Mouse (Mus musculus) right cerebral cortex, adult 18-20 months (tissue): ENCODE results near the gene Usp46.

Source experiments
- DNase-seq: peaks from one replicate; pipeline ENCODE4 v3.0.0; 2022; ENCODE audit warnings: mixed read lengths

The Usp46 gene

DNA sequence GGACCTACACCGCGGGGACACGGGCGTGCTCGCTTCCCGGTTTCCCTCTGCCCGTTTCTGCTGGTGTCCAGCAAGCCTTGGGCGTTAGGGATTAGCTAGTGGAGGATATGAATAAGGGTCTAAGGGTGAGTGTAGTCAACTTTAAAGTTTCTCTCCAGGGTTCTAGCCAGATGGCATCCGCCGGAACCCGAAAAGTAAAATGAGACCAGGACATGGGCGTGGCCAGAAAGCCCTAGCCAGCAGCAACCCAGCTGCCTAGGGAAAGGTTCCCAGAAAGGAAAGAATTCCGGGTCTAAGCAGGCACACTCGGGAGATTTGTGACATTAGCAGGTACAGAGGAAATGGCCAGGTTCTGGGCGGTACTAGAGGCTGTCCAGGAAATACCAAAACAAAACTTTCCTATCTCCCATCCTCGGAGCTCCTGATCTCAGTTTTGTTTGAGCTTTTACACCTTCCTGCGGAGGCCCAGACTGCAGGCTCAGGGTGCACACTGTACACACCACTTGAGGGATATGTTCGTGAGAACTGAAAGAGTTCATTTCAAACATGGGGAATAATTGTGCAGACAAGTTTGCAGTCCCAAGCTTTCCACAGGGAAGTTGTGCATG lies 587 bp upstream of the Usp46 start:
- peak; percentile 72 for DNase-seq

GRCm38 (mm10) chr5:74067346-74067745 lies 885 bp downstream of the Usp46 start:
- no peak for DNase-seq

GRCm38 (mm10) chr5:74066416-74067115 lies 1.7 kb downstream of the Usp46 start:
- no peak for DNase-seq

DNA sequence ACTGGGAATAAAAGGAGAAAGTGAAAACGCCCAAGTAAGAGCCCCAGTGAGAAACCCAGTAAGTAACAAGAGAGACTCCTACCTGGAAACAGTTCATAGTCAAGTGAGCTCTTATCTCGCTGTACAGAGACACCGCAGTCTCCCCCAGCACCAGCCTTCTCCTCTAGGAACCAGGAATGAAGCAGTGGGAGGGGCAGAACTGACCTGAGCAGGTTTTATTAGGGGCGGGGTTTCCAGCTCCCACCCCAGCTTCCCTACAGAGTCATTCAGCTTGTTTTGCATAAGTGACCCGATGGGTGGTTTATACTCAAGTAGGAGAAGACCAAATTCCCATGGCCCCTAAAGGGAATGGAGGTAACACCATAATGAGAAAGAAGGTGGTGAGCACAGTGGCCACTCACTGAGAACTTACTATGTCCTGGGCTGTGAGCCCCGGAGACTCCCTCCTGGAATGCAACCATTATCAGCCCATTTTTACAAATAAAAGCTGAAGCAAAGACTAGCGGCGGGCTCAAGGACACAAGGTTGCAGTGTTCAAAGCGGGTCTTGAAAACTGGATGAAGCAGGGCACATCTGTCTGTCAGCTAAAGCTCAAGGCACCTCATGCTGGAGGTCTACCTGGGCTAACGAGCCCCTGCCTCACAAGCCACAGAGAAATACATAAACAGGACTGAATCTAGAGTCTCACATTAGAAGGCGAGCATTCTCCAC lies 2.5 kb downstream of the Usp46 start:
- DNase-seq = no peak

GRCm38 (mm10) chr5:74064844-74065243 lies 3.4 kb downstream of the Usp46 start:
- no peak for DNase-seq

DNA sequence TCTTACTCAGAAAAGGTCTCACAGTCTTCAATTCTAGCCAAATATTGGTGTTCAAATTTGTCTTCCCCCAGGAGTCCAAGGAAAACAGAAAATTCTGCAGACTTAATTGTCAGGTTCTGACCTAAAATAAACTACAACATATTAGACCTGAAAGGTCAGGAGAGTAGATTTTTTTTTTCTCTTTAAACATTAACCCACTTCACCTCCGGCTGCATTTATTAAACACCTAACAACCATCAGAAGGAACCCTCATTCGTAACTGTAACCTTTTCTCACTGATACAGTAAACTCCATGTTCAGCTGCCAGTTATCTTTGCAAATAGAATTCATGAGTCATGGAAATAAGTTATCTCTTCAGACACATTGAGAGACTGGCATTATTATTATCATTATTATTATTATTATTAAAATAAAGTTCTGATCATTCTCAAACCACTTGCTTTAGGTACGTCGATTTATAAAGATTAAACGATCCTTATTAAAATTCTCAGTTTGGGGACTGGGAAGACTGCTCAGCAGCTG lies 4.9 kb downstream of the Usp46 start:
- no peak for DNase-seq

DNA sequence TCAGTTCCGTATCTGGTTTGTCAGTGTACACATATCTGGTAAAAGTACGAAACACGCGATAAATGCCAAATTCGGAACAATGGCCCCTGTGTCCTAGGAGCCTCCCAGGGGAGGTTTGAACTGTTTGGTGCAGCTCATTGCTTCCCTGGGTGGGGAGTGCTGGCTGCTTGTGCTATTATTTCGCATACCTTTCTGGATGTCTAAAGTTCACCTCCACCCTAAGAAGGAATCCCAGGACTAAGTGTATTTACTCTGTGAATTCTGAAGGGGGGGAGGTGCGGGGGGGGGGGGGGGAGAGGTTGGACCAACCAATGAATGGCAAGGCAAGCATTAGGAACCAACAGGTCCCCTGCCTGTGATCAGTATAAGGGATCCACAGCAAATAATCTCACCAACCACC lies 6.0 kb downstream of the Usp46 start:
- no peak for DNase-seq

- no peak for DNase-seq
Measured at GRCm38 (mm10) chr5:74061408-74062047, 6.7 kb downstream of the Usp46 start.

DNA sequence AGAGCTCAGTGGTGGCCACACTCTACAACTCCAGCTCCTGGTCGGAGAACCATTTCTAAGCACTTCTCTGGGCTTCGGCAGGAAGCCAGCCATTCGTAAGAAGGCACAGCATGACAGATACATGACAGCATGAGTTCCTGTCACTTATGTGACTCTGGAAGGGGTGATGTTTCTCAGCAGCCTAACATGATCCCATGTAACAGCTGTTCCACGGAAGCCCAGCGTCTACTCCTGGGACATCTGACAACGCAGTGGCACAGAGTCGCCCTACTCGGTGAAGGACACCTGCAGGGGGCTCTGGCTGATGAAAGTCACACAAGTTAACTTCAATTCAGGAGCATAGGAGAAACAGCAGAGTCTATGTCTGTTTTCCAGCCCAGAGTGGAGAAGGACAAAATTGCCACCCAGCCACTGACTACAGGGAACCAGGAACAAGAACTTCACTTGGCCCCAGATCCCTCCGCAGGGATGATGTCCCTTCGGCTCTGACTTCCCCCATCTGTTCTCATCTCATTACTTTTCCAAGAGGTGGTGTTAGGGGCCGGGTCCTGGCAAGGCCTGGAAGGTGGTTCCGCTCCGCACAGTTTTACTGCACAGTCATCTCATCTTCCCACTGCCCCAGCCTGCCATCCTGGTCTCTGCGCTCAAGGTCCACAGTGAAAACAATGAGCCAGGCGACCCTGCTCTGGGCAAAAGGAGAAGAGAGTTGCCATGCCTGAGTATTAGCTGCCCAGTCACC lies 15.9 kb downstream of the Usp46 start:
- DNase-seq = no peak

DNA sequence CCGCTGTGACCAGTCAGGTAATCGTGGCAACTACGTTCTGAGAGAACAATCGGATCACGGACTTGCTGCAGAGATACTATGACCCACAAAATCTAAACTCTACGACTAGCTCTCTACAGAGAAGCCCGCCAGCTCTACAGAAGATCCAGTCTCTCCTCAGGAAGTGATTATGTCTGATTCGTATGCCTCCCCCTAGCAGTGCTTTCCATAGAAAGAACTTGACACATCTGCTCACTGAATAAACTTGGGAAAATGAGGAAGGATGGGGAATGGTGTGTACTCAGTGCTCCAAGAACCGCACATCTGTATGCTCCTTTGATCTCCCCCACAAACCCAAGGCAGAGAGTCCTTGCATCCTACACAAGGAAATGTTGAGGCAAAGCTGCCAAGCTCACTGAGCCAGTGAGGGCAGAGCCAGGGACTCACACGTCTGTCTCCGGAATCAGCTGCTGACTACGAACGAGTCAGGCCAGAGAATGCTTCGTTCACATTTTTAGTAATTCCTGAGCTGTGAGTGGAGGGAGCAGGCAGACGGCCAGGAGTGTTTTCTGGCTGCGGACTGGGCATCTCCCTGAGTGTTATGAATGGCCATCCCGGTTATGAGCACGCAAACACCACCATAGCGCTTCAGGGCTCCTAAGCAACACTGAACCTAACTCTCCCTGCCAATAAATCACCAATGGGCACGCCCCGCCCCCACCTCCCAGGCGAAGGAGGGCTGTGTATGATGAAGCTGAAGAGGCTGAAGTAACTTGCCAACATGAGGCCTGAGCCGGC lies 16.6 kb downstream of the Usp46 start:
- DNase-seq = peak; percentile 56

- DNase-seq = no peak
Measured at GRCm38 (mm10) chr5:74050903-74051302, 17.3 kb downstream of the Usp46 start.

DNA sequence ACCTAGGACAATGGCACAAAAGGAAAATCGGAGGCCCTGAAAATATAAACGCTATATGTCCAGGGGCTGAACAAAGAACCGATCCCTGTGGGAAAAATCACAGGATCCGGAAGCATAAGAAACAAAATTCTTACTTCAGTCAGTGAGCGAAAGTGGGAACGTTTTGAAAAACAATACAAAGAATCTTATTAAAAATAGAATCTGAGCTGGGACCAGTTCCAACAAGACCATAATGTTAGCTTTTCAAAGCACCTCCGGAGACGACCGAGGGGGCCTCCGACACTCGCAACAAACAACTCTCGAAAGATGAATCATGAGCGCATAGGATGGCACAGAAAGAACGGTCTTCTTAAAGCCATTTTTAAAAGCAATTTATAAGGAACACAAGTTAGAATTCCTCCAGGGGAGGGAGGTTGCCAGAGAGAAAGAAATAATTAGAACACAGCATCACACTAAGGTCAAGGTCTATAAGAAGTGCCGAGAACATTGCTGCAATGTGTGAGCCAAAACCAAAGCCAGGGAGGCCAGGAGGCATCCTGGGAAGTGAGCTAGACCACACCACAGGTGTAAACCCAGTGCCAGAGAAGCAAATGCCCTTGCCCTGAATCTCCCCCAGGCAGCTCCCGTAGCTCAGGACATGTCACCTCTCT lies 19.3 kb downstream of the Usp46 start:
- no peak for DNase-seq

GRCm38 (mm10) chr5:74044591-74044990 lies 23.6 kb downstream of the Usp46 start:
- DNase-seq = no peak

- no peak for DNase-seq
Measured at GRCm38 (mm10) chr5:74042796-74043340, 25.4 kb downstream of the Usp46 start.

GRCm38 (mm10) chr5:74040541-74040940 lies 27.7 kb downstream of the Usp46 start:
- DNase-seq = peak; percentile 57

GRCm38 (mm10) chr5:74035454-74035853 lies 32.8 kb downstream of the Usp46 start:
- no peak for DNase-seq

DNA sequence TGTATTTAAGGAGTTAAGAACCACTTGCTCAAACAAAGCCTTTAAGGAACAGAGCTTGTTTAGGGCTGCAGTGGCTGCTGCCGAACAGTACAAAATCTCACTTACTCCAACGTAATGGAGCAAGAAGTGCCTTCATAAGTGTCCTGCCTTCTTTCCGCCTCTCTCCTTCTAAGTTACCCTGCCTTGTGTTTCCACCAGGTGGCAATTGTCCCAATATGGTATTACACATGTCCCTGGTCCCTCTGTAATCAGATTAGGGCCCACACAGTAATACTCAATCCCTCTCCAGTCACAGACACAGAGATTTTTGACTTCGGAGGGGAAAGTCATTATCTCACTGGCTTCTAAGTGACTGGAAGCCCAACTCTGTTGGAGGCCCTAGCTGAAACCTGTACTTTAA lies 34.1 kb downstream of the Usp46 start:
- DNase-seq = no peak

DNA sequence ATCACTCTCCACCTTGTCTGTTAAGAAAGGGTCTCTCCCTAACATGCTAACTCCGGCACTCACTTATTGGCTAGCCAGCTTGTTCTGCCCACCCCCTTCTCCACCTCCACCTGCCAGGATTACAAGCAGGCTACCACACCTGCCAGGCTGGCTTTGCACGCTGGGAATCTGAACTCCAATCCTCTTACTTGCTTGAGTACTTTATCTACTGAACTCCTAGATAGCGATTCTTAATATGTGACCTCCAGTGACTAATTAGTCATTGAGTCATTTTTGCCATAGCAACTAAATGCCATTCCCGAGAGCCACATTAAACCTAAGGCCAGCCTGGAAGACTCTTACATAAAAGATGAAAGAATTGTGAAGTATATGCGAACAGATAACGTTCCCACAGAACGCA lies 38.4 kb downstream of the Usp46 start:
- no peak for DNase-seq

DNA sequence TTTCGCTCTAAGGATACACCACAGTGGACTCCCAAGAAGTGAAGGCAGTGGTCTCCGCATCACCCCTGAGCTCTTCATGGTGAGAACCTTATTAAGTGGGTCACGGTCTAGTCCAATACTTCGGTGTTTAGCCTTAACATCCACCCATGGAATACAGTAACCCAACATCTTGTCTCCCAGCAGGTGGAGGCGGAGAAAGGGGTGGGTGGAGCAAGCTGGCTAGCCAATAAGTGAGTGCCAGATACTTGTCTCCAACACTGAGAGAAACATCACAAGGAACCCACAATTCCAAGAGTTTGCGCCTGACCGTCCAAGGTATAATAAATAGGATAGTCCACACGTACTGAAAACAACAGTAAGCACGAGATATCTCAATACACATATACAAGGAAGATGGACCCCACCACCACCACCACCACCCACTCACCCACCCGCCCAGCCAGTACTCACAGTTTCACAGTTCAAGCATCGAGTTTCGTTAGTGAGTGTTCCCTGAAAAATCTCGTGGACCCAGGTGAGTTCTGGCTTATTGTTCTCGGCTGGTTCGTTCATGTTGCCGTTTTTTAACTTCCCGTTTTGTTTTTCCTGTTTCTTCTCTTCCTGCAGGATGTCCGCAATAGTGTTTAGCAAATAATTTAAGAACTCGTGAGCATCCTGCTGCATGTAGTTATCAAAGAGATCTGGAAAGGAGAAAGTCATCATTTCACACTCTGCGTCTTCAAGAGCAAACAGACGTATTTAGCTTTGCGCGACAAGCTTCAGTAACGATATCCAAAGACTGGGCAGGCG lies 39.3 kb downstream of the Usp46 start:
- DNase-seq = no peak

DNA sequence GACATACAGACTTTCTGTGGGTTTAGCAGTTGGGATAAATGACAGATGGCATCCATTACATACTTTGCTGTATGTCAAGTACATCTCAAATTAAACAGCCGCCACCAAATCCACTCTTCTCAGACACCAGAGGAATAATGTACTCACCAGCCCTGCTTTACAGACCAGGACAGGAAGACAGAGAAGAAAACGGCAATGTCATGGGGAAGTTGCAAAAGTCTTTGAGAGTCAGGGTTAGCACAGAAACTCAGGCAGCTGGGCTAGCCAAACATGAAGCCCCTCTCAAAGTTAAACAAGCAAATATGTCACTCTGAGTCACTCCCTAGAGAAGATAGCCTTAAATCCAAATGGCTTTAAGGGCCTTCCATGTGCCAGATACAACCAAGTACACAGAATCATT lies 40.0 kb downstream of the Usp46 start:
- no peak for DNase-seq
